Mouse (Mus musculus): Measurements from ENCODE around the gene Lin7b. TPM values are rescaled to one million over a fixed set of nuclear protein-coding genes. Genes with fewer than 3 reads are reported as not detected.
A peak's percentile ranks its signal among the peaks of the same experiment; 100 is the strongest.
"Not testable (repeated sequence)": the region's sequence is repeated elsewhere in the genome, so short reads cannot be mapped to it uniquely, and the experiment has no call there.

Lin7b gene
- polyA plus RNA-seq, 1 experiment from 2014 or later = not detected

DNA sequence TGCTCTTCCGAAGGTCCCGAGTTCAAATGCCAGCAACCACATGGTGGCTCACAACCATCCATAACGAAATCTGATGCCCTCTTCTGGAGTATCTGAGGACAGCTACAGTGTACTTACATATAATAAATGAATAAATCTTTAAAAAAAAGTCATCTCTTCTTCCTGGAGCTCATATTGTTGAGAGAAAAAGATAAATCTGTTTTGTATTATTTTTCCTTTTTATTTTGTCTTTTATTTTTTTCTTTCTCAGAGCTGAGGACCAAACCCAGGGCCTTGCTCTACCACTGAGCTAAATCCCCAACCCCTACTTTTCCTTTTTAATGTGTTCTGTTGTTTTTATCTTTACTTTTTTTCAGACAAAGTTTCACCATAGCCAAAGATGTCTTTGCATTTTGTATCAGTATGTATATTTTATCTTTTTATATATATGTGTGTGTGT, 26.0 kb upstream of the Lin7b start:
- H3K9me3 ChIP-seq (replicated peaks; ENCODE audit: control insufficient read depth, low read length); H3K27me3 ChIP-seq (ENCODE audit: control insufficient read depth, insufficient read depth, low read depth, low read length): not testable (repeated sequence)
- ATAC-seq (ENCODE audit: low read depth) = peak; percentile 33
- Histone ChIP-seq H3K4me1 (ENCODE audit: control insufficient read depth, low read depth, low read length) (peaks cover 18% of the 10 kb centered on the region), H3K4me2 (ENCODE audit: low read depth, low read length) (peak overlapping the region; percentile 86), H3K4me3 (ENCODE audit: low read depth, low read length) (peak overlapping the region; percentile 86), H3K27ac (ENCODE audit: low read length) (peak overlapping the region; percentile 94), H3K9ac (ENCODE audit: low read depth, low read length) (peak overlapping the region; percentile 71), H3K36me3 (ENCODE audit: control insufficient read depth, insufficient read depth) (peaks cover 20% of the 10 kb centered on the region)
- 3% methylated on average over 3 of the region's 3 CpGs for WGBS (ENCODE audit: insufficient replicate concordance)

DNA sequence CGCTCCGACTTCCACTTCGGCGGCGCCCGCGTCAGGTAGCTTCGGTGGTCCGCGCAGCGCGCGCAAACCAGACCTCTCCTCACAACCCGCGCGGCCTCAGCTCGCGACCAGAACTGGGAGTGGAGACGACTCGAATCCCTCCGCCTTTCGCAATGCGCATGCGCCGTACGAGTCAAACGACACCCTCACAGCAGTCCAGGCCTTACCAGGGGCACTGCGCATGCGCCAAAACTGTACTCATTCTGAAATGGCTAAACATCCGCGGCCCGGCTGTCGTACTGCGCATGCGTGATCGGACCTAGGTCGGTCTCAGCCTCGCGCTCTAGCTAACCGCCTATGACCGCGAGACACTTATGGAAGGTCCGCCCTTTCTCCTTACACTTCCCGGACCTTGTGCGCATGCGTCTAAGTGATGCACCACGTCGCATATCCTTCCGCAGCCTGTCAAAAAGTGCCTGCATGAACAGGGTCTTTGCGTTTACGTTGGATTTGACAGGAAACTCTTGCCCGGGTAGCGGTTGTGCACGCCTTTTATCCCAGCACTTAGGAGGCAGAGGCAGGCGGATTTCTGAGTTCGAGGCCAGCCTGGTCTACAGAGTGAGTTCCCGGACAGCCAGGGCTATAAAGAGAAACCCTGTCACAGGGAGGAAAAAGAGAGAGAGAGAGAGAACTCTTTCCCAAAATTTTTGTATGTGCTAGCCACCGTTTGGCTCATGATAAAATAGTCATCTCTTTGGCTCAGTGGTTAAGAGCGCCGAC, 25.4 kb upstream of the Lin7b start, which contains the start of gene Snrnp70:
Gene Snrnp70 (minus strand): TSS at position 165 of the 759 bp plus-strand sequence.
- Histone ChIP-seq H3K9me3 (replicated peaks; ENCODE audit: control insufficient read depth, low read length) (no peaks in the 10 kb centered on the region), H3K9ac (ENCODE audit: low read depth, low read length) (peak within 1 kb of the TSS; percentile 94), H3K27me3 (ENCODE audit: control insufficient read depth, insufficient read depth, low read depth, low read length) (no peaks in the 10 kb centered on the region), H3K4me2 (ENCODE audit: low read depth, low read length) (peak within 1 kb of the TSS; percentile 86), H3K27ac (ENCODE audit: low read length) (peak within 1 kb of the TSS; percentile 94), H3K4me3 (ENCODE audit: low read depth, low read length) (peak within 1 kb of the TSS; percentile 86), H3K4me1 (ENCODE audit: control insufficient read depth, low read depth, low read length) (peaks cover 18% of the 10 kb centered on the region), H3K36me3 (ENCODE audit: control insufficient read depth, insufficient read depth) (peaks cover 22% of the 10 kb centered on the region)
- peak; percentile 96 for ATAC-seq (ENCODE audit: low read depth)
- under 1% methylated on average over 60 of the region's 60 CpGs for WGBS (ENCODE audit: insufficient replicate concordance)

DNA sequence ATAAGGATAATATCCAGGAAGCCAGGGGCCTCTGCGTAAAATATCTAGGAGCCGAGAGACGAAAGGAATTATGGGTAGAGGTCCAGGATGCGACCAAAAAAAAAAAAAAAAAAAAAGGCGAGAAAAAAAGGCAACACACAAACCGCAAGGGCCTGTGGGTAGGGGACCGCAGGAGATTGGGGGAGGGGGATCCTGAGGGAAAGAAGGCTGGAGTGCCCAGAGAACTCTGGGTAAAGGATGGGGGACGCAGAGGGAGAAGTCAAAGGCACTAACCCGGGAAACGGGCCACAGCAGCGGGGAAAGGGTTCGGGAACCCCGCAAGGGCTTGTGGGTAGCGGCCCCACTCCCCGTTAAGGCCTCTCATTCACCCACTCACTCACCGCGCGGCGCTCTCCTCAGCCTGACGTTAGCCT, 24.8 kb upstream of the Lin7b start:
- peak; percentile 69 for ATAC-seq (ENCODE audit: low read depth)
- under 1% methylated on average over 19 of the region's 20 CpGs for WGBS (ENCODE audit: insufficient replicate concordance)
- Histone ChIP-seq H3K27ac (ENCODE audit: low read length) (peak overlapping the region; percentile 94), H3K9me3 (replicated peaks; ENCODE audit: control insufficient read depth, low read length) (no peaks in the 10 kb centered on the region), H3K4me2 (ENCODE audit: low read depth, low read length) (peak overlapping the region; percentile 84), H3K9ac (ENCODE audit: low read depth, low read length) (peak overlapping the region; percentile 94), H3K36me3 (ENCODE audit: control insufficient read depth, insufficient read depth) (peaks cover 28% of the 10 kb centered on the region), H3K4me1 (ENCODE audit: control insufficient read depth, low read depth, low read length) (peaks cover 18% of the 10 kb centered on the region), H3K4me3 (ENCODE audit: low read depth, low read length) (peak overlapping the region; percentile 86), H3K27me3 (ENCODE audit: control insufficient read depth, insufficient read depth, low read depth, low read length) (no peaks in the 10 kb centered on the region)

DNA sequence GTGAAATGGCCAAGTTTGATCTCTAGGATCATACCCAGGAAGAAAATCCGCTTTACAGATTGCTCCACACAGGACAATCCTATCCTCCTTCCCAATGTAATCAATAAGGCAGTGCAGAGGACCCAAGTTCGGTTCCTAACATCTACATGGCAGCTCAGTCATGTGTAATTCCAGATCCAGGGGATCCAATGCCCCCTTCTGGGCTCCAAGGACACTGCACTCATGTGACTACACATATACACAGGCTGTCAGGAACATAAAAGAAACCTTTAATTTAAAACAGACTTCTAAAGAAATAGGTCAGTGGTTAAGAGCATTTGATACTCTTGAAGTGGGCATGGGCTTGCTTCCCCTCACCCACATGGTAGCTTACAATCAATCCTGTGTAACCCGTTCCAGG, 15.7 kb upstream of the Lin7b start:
- no peak overlapping the region for H3K9ac ChIP-seq (ENCODE audit: low read depth, low read length)
- no peak for ATAC-seq (ENCODE audit: low read depth)
- H3K4me2 ChIP-seq (ENCODE audit: low read depth, low read length) = no peak overlapping the region
- no peak overlapping the region for H3K4me3 ChIP-seq (ENCODE audit: low read depth, low read length)
- WGBS (ENCODE audit: insufficient replicate concordance) = 91% methylated on average over 3 of the region's 3 CpGs
- peaks cover 82% of the 10 kb centered on the region for H3K36me3 ChIP-seq (ENCODE audit: control insufficient read depth, insufficient read depth)
- no peak overlapping the region for H3K27ac ChIP-seq (ENCODE audit: low read length)
- no peaks in the 10 kb centered on the region for H3K9me3 ChIP-seq (replicated peaks; ENCODE audit: control insufficient read depth, low read length)
- no peaks in the 10 kb centered on the region for H3K4me1 ChIP-seq (ENCODE audit: control insufficient read depth, low read depth, low read length)
- no peaks in the 10 kb centered on the region for H3K27me3 ChIP-seq (ENCODE audit: control insufficient read depth, insufficient read depth, low read depth, low read length)

DNA sequence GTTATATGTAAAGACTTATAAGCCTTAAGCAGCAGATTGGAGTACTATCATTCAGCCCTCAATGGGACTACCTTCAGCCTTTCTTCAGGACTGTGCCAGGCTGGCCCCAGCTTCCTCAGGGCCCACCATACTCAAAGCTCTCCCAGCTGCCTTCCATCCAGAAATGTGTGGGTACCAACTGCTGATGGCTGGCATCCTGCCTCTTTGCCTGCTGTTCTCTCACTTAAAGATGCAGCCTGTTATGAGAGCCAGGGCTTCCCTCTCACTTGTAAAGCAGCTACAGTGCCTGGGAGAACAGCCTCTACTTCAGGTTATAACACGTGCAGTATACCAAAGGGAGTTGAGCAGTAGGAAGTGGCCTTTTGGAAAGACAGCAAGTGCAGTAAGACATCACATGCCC, 5.7 kb upstream of the Lin7b start:
- Histone ChIP-seq H3K9me3 (replicated peaks; ENCODE audit: control insufficient read depth, low read length) (no peaks in the 10 kb centered on the region), H3K4me3 (ENCODE audit: low read depth, low read length) (no peak overlapping the region), H3K4me1 (ENCODE audit: control insufficient read depth, low read depth, low read length) (no peaks in the 10 kb centered on the region), H3K36me3 (ENCODE audit: control insufficient read depth, insufficient read depth) (peaks cover 54% of the 10 kb centered on the region), H3K9ac (ENCODE audit: low read depth, low read length) (no peak overlapping the region), H3K4me2 (ENCODE audit: low read depth, low read length) (no peak overlapping the region), H3K27ac (ENCODE audit: low read length) (no peak overlapping the region), H3K27me3 (ENCODE audit: control insufficient read depth, insufficient read depth, low read depth, low read length) (no peaks in the 10 kb centered on the region)
- ATAC-seq (ENCODE audit: low read depth) = no peak
- 91% methylated on average over 1 of the region's 1 CpGs for WGBS (ENCODE audit: insufficient replicate concordance)

DNA sequence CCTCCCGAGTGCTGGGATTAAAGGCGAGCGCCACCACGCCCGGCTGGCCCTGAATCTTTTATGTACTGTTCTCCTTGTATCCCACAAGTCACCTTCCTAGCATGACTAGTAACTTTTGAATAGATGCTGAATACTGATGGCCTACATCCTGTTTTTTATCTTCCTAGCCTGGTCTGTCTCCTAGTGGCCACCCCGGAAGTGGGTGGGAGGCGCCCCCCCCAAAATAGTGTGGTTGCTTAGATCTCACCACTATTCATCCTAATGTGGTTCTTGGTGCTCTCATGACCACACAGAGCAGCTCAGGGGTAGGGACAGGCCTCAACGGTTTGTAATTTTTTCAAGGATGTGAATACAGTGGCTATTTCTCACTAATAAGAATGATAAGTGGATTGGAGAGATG, 4.2 kb upstream of the Lin7b start:
- Histone ChIP-seq H3K4me1 (ENCODE audit: control insufficient read depth, low read depth, low read length) (peaks cover 12% of the 10 kb centered on the region), H3K27ac (ENCODE audit: low read length) (no peak overlapping the region), H3K9me3 (replicated peaks; ENCODE audit: control insufficient read depth, low read length) (no peaks in the 10 kb centered on the region), H3K36me3 (ENCODE audit: control insufficient read depth, insufficient read depth) (peaks cover 40% of the 10 kb centered on the region), H3K27me3 (ENCODE audit: control insufficient read depth, insufficient read depth, low read depth, low read length) (peaks cover 7% of the 10 kb centered on the region), H3K9ac (ENCODE audit: low read depth, low read length) (no peak overlapping the region), H3K4me2 (ENCODE audit: low read depth, low read length) (no peak overlapping the region), H3K4me3 (ENCODE audit: low read depth, low read length) (no peak overlapping the region)
- whole genome bisulfite sequencing (ENCODE audit: insufficient replicate concordance) = 81% methylated on average over 8 of the region's 8 CpGs
- no peak for ATAC-seq (ENCODE audit: low read depth)

DNA sequence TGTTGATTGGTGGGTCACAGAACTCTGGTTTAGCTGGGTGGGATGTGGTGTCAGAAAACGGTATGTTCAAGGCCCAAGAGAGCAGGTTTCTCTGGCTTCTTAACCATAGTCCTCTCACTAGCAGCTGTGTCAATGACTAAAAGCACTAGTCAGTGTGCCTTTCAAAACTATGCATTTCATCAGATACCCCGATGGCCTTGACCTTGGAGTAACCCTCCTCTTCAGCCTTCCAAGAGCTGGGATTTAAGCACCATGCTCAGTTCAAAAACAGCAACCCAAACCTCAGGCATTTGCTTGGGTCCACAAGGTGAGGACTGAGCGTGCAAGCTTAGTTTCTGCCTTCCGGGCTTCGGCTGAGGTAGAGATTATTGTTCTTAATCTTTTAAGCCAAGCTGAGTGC, 2.0 kb upstream of the Lin7b start:
- no peak for ATAC-seq (ENCODE audit: low read depth)
- no peak overlapping the region for H3K27ac ChIP-seq (ENCODE audit: low read length)
- 74% methylated on average over 5 of the region's 5 CpGs for WGBS (ENCODE audit: insufficient replicate concordance)
- H3K4me1 ChIP-seq (ENCODE audit: control insufficient read depth, low read depth, low read length) = peaks cover 19% of the 10 kb centered on the region
- H3K36me3 ChIP-seq (ENCODE audit: control insufficient read depth, insufficient read depth) = peaks cover 25% of the 10 kb centered on the region
- no peak overlapping the region for H3K9ac ChIP-seq (ENCODE audit: low read depth, low read length)
- H3K4me3 ChIP-seq (ENCODE audit: low read depth, low read length) = no peak overlapping the region
- no peaks in the 10 kb centered on the region for H3K9me3 ChIP-seq (replicated peaks; ENCODE audit: control insufficient read depth, low read length)
- peaks cover 22% of the 10 kb centered on the region for H3K27me3 ChIP-seq (ENCODE audit: control insufficient read depth, insufficient read depth, low read depth, low read length)
- no peak overlapping the region for H3K4me2 ChIP-seq (ENCODE audit: low read depth, low read length)

DNA sequence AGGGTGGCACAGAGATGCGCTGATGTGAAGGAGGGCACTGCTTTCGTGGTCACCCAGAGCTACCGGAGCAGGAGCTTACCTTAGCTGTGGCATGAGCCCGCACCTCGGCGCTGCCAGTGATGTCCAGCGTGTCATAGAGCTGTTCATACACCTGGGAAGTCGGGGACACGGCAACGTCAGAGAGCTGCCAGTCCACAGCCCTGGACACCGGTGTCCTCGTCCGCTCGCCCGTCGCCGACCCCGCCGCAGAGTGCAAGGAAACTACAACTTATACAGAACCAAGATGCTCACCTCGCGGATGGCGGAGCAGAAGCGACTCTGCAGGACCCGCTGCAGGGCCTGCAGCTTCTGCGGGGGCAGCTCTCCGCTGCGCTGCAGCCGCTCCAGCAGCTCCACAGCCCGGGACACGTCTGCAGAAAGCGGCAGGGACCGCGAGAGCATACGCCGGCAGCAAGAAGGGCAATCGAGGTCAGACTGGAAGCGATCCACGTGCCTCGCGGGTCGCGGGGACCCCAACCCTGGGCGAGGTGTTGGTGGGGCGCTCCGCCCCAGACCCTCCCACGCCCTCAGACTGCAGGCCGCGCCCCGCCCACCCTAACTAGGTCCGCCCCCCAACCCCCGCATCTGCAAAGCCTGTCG, 428 bp downstream of the Lin7b start:
- H3K36me3 ChIP-seq (ENCODE audit: control insufficient read depth, insufficient read depth) = peaks cover 4% of the 10 kb centered on the region; the same call in 1 of the 2 replicates
- 8% methylated on average over 52 of the region's 52 CpGs for WGBS (ENCODE audit: insufficient replicate concordance)
- H3K4me2 ChIP-seq (ENCODE audit: low read depth, low read length) = peak overlapping the region; percentile 74
- H3K4me1 ChIP-seq (ENCODE audit: control insufficient read depth, low read depth, low read length) = peaks cover 28% of the 10 kb centered on the region
- no peaks in the 10 kb centered on the region for H3K9me3 ChIP-seq (replicated peaks; ENCODE audit: control insufficient read depth, low read length)
- H3K27ac ChIP-seq (ENCODE audit: low read length) = no peak overlapping the region
- ATAC-seq (ENCODE audit: low read depth) = no peak
- H3K9ac ChIP-seq (ENCODE audit: low read depth, low read length) = peak overlapping the region; percentile 0; the same call in 1 of the 2 replicates
- H3K4me3 ChIP-seq (ENCODE audit: low read depth, low read length) = peak overlapping the region; percentile 54
- H3K27me3 ChIP-seq (ENCODE audit: control insufficient read depth, insufficient read depth, low read depth, low read length) = peaks cover 42% of the 10 kb centered on the region
